Mouse (Mus musculus) thymus, adult 2 months (tissue): ENCODE data around the gene Stag1. TPM values are rescaled to one million over a fixed set of nuclear protein-coding genes. Genes with fewer than 3 reads are reported as not detected.
"Not testable (repeated sequence)": the region's sequence is repeated elsewhere in the genome, so short reads cannot be mapped to it uniquely, and the experiment has no call there.

Source experiments
- DNase-seq: peaks from one replicate; pipeline ENCODE4 v3.0.0; 2021
- H3K27ac ChIP-seq: fragments of 200-500 bp; 2 replicates; pipeline ENCODE4 v1.5.1; 2012; ENCODE audit warnings: low read length, control low read depth; ENCODE audit not compliant: control insufficient read depth, insufficient read depth
- H3K27me3 ChIP-seq: fragments of 200-500 bp; 2 replicates; pipeline ENCODE4 v1.6.1; 2012; ENCODE audit warnings: mild to moderate bottlenecking, low read length, moderate library complexity, mixed read lengths; ENCODE audit not compliant: control insufficient read depth, insufficient read depth
- H3K36me3 ChIP-seq: fragments of 200-500 bp; 2 replicates; pipeline ENCODE4 v1.6.1; 2012; ENCODE audit warnings: mild to moderate bottlenecking, low read length, moderate library complexity; ENCODE audit not compliant: control insufficient read depth, insufficient read depth
- H3K4me1 ChIP-seq: fragments of 200-500 bp; replicated peaks from 2 replicates; pipeline ENCODE4 v1.6.1; 2012; ENCODE audit warnings: low read length; ENCODE audit not compliant: control insufficient read depth, insufficient read depth
- H3K4me3 ChIP-seq: fragments of 200-500 bp; 2 replicates; pipeline ENCODE4 v1.5.1; 2012; ENCODE audit warnings: mild to moderate bottlenecking, low read length, control low read depth, moderate library complexity; ENCODE audit not compliant: control insufficient read depth, insufficient read depth
- CTCF ChIP-seq: fragments of 200-500 bp; IDR thresholded peaks from 2 replicates; pipeline ENCODE4 v1.5.1; 2012; ENCODE audit warnings: mild to moderate bottlenecking, control low read depth, low read length, moderate library complexity, borderline replicate concordance; ENCODE audit not compliant: control insufficient read depth, poor library complexity, insufficient read depth; ENCODE audit errors: extremely low read depth
- POLR2A ChIP-seq: fragments of 200-500 bp; IDR thresholded peaks from 2 replicates; pipeline ENCODE4 v1.6.1; 2012; ENCODE audit warnings: mild to moderate bottlenecking, low read length, control low read depth, moderate library complexity; ENCODE audit not compliant: control insufficient read depth, poor library complexity, insufficient read depth; ENCODE audit errors: extremely low read depth
- WGBS: fragments of 180-500 bp; shearing (Covaris S2); methylation state at CpG from one replicate; pipeline ENCODE4 v1.1.7; 2018; 5-methylcytosine and 5-hydroxymethylcytosine counted together
- polyA plus RNA-seq: library from polyadenylated mRNA; depleted of rRNA; stranded (reverse); fragments of >200 nt; gene quantifications from 2 replicates; pipeline ENCODE4 v1.2.3, GENCODE M21; 2012

The Stag1 gene
- polyA plus RNA-seq, 1 experiment, result 7.9 TPM

DNA sequence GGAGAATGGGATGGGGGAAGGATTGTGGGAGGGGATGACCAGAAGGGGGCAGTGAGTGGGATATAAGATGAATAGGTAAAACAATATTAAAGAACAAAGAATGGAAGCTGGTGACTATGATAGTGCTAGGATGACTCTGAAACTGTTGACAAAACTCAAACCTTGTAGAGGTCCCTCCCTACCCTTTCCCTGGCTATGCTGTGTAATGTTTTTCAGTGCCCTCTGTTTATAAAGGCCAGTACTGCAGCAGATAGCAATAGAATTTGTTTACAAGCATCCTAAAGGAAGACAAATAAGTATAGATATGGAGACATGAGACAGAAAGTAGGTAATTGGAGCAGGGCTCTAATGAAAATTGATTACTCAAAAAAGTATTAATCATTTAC is 139.0 kb downstream of the Stag1 start:
- no peaks in the 10 kb centered on the region for H3K27me3 ChIP-seq
- H3K4me1 ChIP-seq, result peaks cover 2% of the 10 kb centered on the region; the same call in 1 of the 2 replicates
- TF ChIP-seq CTCF (no peak), POLR2A (no peak)
- no peak for DNase-seq
- peaks cover 3% of the 10 kb centered on the region; the same call in 1 of the 2 replicates for H3K36me3 ChIP-seq
- H3K27ac ChIP-seq, result no peak overlapping the region
- H3K4me3 ChIP-seq, result no peak overlapping the region

DNA sequence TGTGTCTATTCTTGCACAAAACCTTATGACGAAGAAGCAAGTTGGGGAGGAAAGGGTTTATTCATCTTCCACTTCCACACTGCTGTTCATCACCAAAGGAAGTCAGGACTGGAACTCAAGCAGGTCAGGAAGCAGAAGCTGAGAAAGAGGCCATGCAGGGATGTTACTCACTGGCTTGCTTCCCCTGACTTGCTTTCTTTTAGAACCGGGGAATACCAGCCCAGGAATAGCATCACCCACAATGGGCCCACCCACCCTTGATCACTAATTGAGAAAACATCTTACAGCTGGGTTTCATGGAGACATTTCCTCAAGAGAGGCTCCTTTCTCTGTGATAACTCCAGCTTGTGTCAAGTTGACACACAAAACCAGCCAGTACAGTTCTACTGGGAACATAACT is 179.6 kb downstream of the Stag1 start:
- WGBS, result 94% methylated on average over 2 of the region's 2 CpGs
- not testable (repeated sequence) for H3K36me3 ChIP-seq, DNase-seq, H3K4me1 ChIP-seq, H3K27ac ChIP-seq, H3K27me3 ChIP-seq, H3K4me3 ChIP-seq

DNA sequence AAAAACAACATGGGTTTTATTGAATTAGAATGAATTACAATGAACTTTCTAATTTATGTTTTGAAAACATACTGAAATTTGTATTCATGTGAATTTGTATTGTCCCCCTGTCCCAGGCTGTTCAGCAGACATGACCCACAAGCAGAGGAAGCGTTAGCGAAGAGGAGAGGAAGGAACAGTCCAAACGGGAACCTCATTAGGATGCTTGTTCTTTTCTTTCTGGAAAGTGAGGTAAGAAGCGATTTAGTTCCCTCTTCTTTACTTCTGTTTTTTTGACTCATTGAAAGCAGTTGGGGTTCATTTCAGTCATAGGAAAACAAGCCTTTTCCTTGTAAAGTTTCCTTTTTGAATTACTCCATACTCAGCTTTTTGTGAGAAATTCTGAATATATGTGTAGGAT is 268.4 kb downstream of the Stag1 start:
- Histone ChIP-seq H3K4me3 (no peak overlapping the region), H3K27me3 (no peaks in the 10 kb centered on the region), H3K4me1 (no peaks in the 10 kb centered on the region), H3K27ac (no peak overlapping the region), H3K36me3 (no peaks in the 10 kb centered on the region)
- WGBS, result 75% methylated on average over 4 of the region's 4 CpGs
- TF ChIP-seq POLR2A (no peak), CTCF (no peak)
- DNase-seq, result no peak

DNA sequence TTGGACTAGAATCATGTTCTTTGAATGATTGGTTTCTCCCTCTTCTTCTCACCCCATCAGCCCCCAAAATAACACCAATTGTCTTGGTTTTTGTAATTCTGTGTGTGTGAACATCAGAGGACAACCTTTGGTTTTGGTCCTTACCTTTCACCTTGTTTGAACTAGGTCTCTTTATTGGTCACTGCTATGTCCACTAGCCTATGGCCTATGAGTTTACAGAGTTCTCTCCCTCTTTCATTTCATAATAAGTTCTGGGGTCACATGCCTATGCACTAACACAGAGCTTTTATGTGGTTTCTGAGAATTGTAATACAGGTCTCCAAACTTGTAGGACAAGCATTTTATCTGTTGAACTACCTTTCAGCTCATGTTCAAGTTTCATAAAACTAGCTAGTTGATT is 272.0 kb downstream of the Stag1 start:
- no peak overlapping the region for H3K27ac ChIP-seq
- no peak for TF ChIP-seq CTCF
- no peak for TF ChIP-seq POLR2A
- no peak overlapping the region for H3K4me3 ChIP-seq
- DNase-seq, result no peak
- no peaks in the 10 kb centered on the region for H3K4me1 ChIP-seq
- no peaks in the 10 kb centered on the region for H3K36me3 ChIP-seq
- no peaks in the 10 kb centered on the region for H3K27me3 ChIP-seq

DNA sequence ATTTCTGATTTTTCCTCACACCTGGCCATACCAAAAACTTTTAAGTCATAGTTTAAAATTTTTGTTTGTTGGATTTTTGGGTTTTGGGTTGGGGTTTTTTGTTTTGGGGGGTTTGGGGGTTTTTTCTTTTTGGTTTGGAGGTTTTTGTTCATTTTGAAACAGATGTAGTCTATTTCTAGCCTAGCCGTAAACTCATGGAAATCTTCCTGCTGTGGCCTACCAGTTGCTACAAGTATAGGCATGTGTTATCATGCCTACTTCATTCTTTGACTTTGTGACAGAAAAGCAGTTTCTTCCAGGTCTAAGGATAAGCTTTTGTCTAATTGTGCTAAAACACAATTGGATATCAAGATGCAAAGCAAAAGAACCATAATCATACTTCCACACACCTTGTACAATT is 298.5 kb downstream of the Stag1 start:
- WGBS, result 97% methylated on average over 1 of the region's 1 CpGs

DNA sequence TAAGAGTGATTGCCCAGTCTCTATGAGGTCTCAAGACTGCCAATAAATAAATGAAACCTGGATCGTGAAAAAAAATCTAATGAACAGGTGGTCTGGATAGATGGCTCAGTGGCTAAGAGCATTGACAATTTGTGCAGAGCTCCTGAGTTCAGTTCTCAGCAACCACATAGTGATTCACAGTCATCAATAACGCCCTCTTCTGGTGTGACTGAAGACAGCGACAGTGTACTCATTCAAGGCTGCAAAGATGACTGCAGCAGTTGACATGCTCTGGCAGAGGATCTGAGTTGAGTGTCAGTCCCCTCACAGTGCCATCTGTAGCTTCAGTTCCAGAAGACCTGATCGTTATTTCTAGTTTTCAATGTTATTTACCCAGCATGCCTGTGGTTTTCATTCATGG is 300.4 kb downstream of the Stag1 start:
- no peak for DNase-seq
- WGBS, result 98% methylated on average over 4 of the region's 4 CpGs
- no peak overlapping the region for H3K4me3 ChIP-seq
- no peak overlapping the region for H3K27ac ChIP-seq
- TF ChIP-seq CTCF (no peak), POLR2A (no peak)
- no peaks in the 10 kb centered on the region for H3K4me1 ChIP-seq
- H3K36me3 ChIP-seq, result 0 out of 2 replicates have a peak, but pooled peaks cover 6% of the 10 kb centered on the region
- H3K27me3 ChIP-seq, result no peaks in the 10 kb centered on the region

More for the DNA sequence above, 298.5 kb downstream of the Stag1 start:
- H3K4me3 ChIP-seq, result no peak overlapping the region
- TF ChIP-seq CTCF, result no peak
- DNase-seq, result no peak
- H3K36me3 ChIP-seq, result 0 out of 2 replicates have a peak, but pooled peaks cover 6% of the 10 kb centered on the region
- no peaks in the 10 kb centered on the region for H3K4me1 ChIP-seq
- H3K27ac ChIP-seq, result no peak overlapping the region
- no peaks in the 10 kb centered on the region for H3K27me3 ChIP-seq

DNA sequence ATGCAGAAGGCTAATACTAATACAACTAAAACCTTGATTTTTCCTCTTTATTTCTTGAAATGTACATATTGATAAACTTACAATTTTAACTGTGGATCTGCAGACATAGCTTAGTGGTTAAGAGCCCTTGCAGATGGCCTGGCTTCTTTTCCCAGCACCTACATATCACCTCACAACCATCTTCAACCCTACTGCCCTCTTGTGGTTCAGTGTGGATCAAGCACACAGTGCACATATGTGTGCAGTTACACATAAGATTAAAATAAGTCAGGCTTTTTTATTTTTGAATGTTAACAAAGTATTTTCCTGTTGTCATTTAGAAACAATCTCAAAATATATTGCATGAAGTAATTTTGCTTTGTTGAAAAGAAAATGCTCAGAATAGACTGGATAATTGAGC is 312.8 kb downstream of the Stag1 start:
- H3K27me3 ChIP-seq, result no peaks in the 10 kb centered on the region
- H3K36me3 ChIP-seq, result peaks cover 15% of the 10 kb centered on the region; the same call in 1 of the 2 replicates
- TF ChIP-seq CTCF, result no peak
- no peak for TF ChIP-seq POLR2A
- H3K4me3 ChIP-seq, result no peak overlapping the region
- H3K4me1 ChIP-seq, result no peaks in the 10 kb centered on the region
- H3K27ac ChIP-seq, result no peak overlapping the region
- peak; percentile 48 for DNase-seq
